23 mouse cellular contexts compared by ENCODE assay signal in the genomic region with DNA sequence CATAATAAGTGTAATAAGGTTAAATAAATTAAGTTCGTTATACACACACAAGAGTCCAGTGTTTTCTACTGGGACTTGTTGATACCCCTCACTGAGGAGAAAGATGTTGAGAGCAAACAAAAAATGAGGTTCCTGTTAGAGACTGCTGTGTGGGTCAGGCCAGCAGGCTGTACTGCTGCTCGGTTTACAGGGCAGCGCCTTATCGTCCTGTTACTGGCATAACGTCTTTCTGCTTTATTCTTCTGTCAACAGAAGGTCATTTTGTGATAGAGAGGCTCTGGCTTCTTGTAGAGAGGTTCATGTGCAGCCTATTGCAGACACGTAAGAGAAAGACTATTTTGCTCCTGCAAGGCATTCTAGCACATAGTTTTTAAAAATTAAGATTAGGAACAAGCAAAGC.
DNase-seq lines count a peak whose midpoint lies in the region; ATAC-seq and TF ChIP-seq lines count a peak whose summit lies in the region.
"Had no signal": no experiment of that assay in that cellular context is flagged by ENCODE, and none has a peak within 500 bp of the region (broad histone marks: within the 10 kb centered on the region; RNA-seq: fewer than 3 reads in every experiment).

No protein-coding gene starts in this region.

- intact Hi-C loops in heart, adult 2 months (cut with DNase I): no loop called here

- H3K4me3 ChIP-seq in heart, adult 2 months: no peak overlapping the region
- no peak overlapping the region for H3K4me3 ChIP-seq in liver, embryonic 12.5 days
- H3K4me3 ChIP-seq in liver, postnatal 0 days (ENCODE audit: low read depth, low read length): no peak overlapping the region
- H3K4me3 ChIP-seq in midbrain, embryonic 16.5 days (ENCODE audit: low read depth, low read length): no peak overlapping the region
- H3K4me3 ChIP-seq: embryonic facial prominence, embryonic 15.5 days; erythroblast, embryonic 14.5 days; forebrain, embryonic 10.5 days; gastrocnemius, adult 2 months; heart, embryonic 10.5 days; hindbrain, embryonic 12.5 days had no signal

- no peak for TF ChIP-seq POLR2A in heart, adult 2 months (IDR thresholded peaks at IDR 0.05; ENCODE audit: insufficient read depth, low read depth, low read length)

- TF ChIP-seq EP300 in heart, adult 2 months (IDR thresholded peaks at IDR 0.05; ENCODE audit: insufficient read depth, low read depth, low read length): no peak
- TF ChIP-seq EP300 in liver, postnatal 0 days (IDR thresholded peaks at IDR 0.05; ENCODE audit: low read depth): no peak

- no peaks in the 10 kb centered on the region for H3K9me3 ChIP-seq in liver, embryonic 12.5 days (replicated peaks)
- H3K9me3 ChIP-seq in liver, postnatal 0 days (ENCODE audit: low read length): no peaks in the 10 kb centered on the region
- no peaks in the 10 kb centered on the region for H3K9me3 ChIP-seq in midbrain, embryonic 16.5 days (replicated peaks; ENCODE audit: control insufficient read depth, low read length, poor library complexity, severe bottlenecking)
- H3K9me3 ChIP-seq: embryonic facial prominence, embryonic 15.5 days; forebrain, embryonic 10.5 days; heart, embryonic 10.5 days; hindbrain, embryonic 12.5 days had no signal

- no peaks in the 10 kb centered on the region for H3K79me2 ChIP-seq in heart, adult 2 months (replicated peaks; ENCODE audit: control insufficient read depth, insufficient read depth, low read length)

- H3K9ac ChIP-seq in heart, adult 2 months (ENCODE audit: low read depth, low read length): no peak overlapping the region
- H3K9ac ChIP-seq in liver, embryonic 12.5 days: no peak overlapping the region
- no peak overlapping the region for H3K9ac ChIP-seq in liver, postnatal 0 days (replicated peaks)
- H3K9ac ChIP-seq in midbrain, embryonic 16.5 days (ENCODE audit: low read depth, low read length): no peak overlapping the region
- H3K9ac ChIP-seq: embryonic facial prominence, embryonic 15.5 days; hindbrain, embryonic 12.5 days had no signal

- no peak overlapping the region for H3K27ac ChIP-seq in heart, adult 2 months
- H3K27ac ChIP-seq in liver, embryonic 12.5 days: no peak overlapping the region
- H3K27ac ChIP-seq in liver, postnatal 0 days (ENCODE audit: low read depth): no peak overlapping the region
- no peak overlapping the region for H3K27ac ChIP-seq in midbrain, embryonic 16.5 days (ENCODE audit: low read length)
- H3K27ac ChIP-seq: embryonic facial prominence, embryonic 15.5 days; forebrain, embryonic 10.5 days; gastrocnemius, adult 2 months; heart, embryonic 10.5 days; hindbrain, embryonic 12.5 days had no signal

- H3K4me2 ChIP-seq in liver, embryonic 12.5 days: no peak overlapping the region
- no peak overlapping the region for H3K4me2 ChIP-seq in liver, postnatal 0 days (ENCODE audit: low read depth, low read length)
- H3K4me2 ChIP-seq in midbrain, embryonic 16.5 days (ENCODE audit: low read length): no peak overlapping the region
- H3K4me2 ChIP-seq: embryonic facial prominence, embryonic 15.5 days; hindbrain, embryonic 12.5 days had no signal

- peak; percentile 37; the same call in 1 of the 2 replicates for ATAC-seq in liver, embryonic 12.5 days
- no peak for ATAC-seq in liver, postnatal 0 days
- ATAC-seq in midbrain, embryonic 16.5 days: no peak
- ATAC-seq: forebrain, embryonic 14.5 days; hindbrain, embryonic 16.5 days; inflammation-experienced regulatory T-cells, adult 6 months had no signal

- 46% methylated on average over 6 of the region's 6 CpGs for WGBS in heart, adult 2 months
- WGBS in liver, embryonic 12.5 days (ENCODE audit: insufficient replicate concordance): 52% methylated on average over 6 of the region's 6 CpGs
- 59% methylated on average over 6 of the region's 6 CpGs for WGBS in liver, postnatal 0 days (ENCODE audit: insufficient replicate concordance)
- WGBS in midbrain, embryonic 16.5 days: 75% methylated on average over 6 of the region's 6 CpGs

- no peaks in the 10 kb centered on the region for H3K27me3 ChIP-seq in heart, adult 2 months (ENCODE audit: control insufficient read depth, insufficient read depth, low read length)
- H3K27me3 ChIP-seq in liver, embryonic 12.5 days (replicated peaks): no peaks in the 10 kb centered on the region
- H3K27me3 ChIP-seq in liver, postnatal 0 days (ENCODE audit: insufficient read depth, low read length): no peaks in the 10 kb centered on the region
- H3K27me3 ChIP-seq in midbrain, embryonic 16.5 days (ENCODE audit: control insufficient read depth, insufficient read depth, low read depth, low read length): no peaks in the 10 kb centered on the region
- H3K27me3 ChIP-seq: embryonic facial prominence, embryonic 15.5 days; hindbrain, embryonic 12.5 days had no signal

- TF ChIP-seq CTCF in heart, adult 2 months (IDR thresholded peaks at IDR 0.05): 0 out of 2 replicates have a peak, but pooled peaks have one; percentile 19
- no peak for TF ChIP-seq CTCF in liver, postnatal 0 days (IDR thresholded peaks at IDR 0.05; ENCODE audit: low read depth)

- H3K36me3 ChIP-seq in heart, adult 2 months (ENCODE audit: control insufficient read depth, insufficient read depth, low read length): no peaks in the 10 kb centered on the region
- no peaks in the 10 kb centered on the region for H3K36me3 ChIP-seq in liver, embryonic 12.5 days
- H3K36me3 ChIP-seq in liver, postnatal 0 days (replicated peaks; ENCODE audit: insufficient read depth, low read length): no peaks in the 10 kb centered on the region
- no peaks in the 10 kb centered on the region for H3K36me3 ChIP-seq in midbrain, embryonic 16.5 days (ENCODE audit: control insufficient read depth, insufficient read depth, low read length)
- H3K36me3 ChIP-seq: embryonic facial prominence, embryonic 15.5 days; forebrain, embryonic 10.5 days; heart, embryonic 10.5 days; hindbrain, embryonic 12.5 days had no signal

- no peaks in the 10 kb centered on the region for H3K4me1 ChIP-seq in heart, adult 2 months (ENCODE audit: control insufficient read depth, insufficient read depth, low read length)
- H3K4me1 ChIP-seq in liver, embryonic 12.5 days: peaks cover 14% of the 10 kb centered on the region; the same call in 1 of the 2 replicates
- no peaks in the 10 kb centered on the region for H3K4me1 ChIP-seq in liver, postnatal 0 days (ENCODE audit: insufficient read depth)
- no peaks in the 10 kb centered on the region for H3K4me1 ChIP-seq in midbrain, embryonic 16.5 days (ENCODE audit: control insufficient read depth, insufficient read depth, low read length)
- H3K4me1 ChIP-seq: embryonic facial prominence, embryonic 15.5 days; hindbrain, embryonic 12.5 days had no signal

- DNase-seq in heart, adult 2 months: no peak
- no peak for DNase-seq in heart, postnatal 4 days
- no peak for DNase-seq in liver, postnatal 0 days
- DNase-seq in adrenal gland, postnatal 14 days: peak; percentile 50
- DNase-seq in adrenal gland, postnatal 25 days: peak; percentile 11
- DNase-seq: cerebellum, adult 11 months; cerebellum, adult 8-10 months; cerebellum, postnatal 14 days; embryo, embryonic 11 days; gastrocnemius, adult 2 months; gastrocnemius, postnatal 25 days; heart, postnatal 36 days; kidney, adult 18-20 months had no signal

Comparison
In these comparisons a context has a peak if more than half of its experiments do, and no peak if none do; other contexts are left out.
1. DNase-seq: peak in adrenal gland, postnatal 14 days (single experiment) and adrenal gland, postnatal 25 days (single experiment); none in heart, adult 2 months (0 of 2), heart, postnatal 4 days (single experiment) and liver, postnatal 0 days (single experiment).